Comparison of ENCODE assay signal across 16 mouse cellular contexts in the genomic region with DNA sequence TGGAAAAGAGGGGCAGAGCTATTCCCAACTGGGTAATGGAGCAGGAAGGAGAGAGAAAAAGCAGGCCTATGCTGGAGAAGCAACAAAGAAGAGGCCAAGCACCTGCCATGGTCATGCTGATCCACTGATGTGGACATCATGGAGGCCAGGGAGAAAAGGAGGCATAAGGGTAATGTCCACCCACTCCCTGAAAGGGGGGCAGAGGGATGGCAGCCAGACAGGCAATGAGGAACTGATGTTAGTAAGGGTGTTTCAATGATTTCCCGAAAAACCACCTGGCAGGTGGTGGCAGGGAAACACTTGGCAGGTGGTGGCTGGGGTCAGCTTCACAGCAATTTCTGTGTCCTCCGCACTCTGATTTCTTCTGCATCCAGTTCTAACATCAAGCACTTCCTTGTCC. TPM values are rescaled to one million over a fixed set of nuclear protein-coding genes. Genes with fewer than 3 reads are reported as not detected.
"Had no signal": no experiment of that assay in that cellular context is flagged by ENCODE, and none has a peak within 500 bp of the region (broad histone marks: within the 10 kb centered on the region; RNA-seq: fewer than 3 reads in every experiment).

No protein-coding gene starts in this region.

- H3K9me3 ChIP-seq: neural tube, embryonic 15.5 days; stomach, embryonic 15.5 days had no signal

- H3K9ac ChIP-seq: neural tube, embryonic 15.5 days; stomach, embryonic 15.5 days had no signal

- H3K27me3 ChIP-seq: neural tube, embryonic 15.5 days; stomach, embryonic 15.5 days had no signal

- H3K4me2 ChIP-seq: neural tube, embryonic 15.5 days; stomach, embryonic 15.5 days had no signal

- H3K36me3 ChIP-seq: neural tube, embryonic 15.5 days; stomach, embryonic 15.5 days had no signal

- H3K4me3 ChIP-seq: neural tube, embryonic 15.5 days; stomach, embryonic 15.5 days had no signal

- H3K27ac ChIP-seq: neural tube, embryonic 15.5 days; stomach, embryonic 15.5 days; stomach, postnatal 0 days had no signal

- DNase-seq: retina, postnatal 1 day; right cerebral cortex, adult 18-20 months; right cerebral cortex, postnatal 14 days; right cerebral cortex, postnatal 25 days; right cerebral cortex, postnatal 4 days; spleen, adult 18-20 months; thymus, adult 18-20 months; thymus, adult 2 months; thymus, postnatal 14 days; thymus, postnatal 25 days; thymus, postnatal 36 days; thymus, postnatal 4 days had no signal

RNA-seq across cellular contexts. Expression of gene Cdcp1, which starts 24.9 kb away (rescaled TPM):
- total RNA-seq: neutrophil, adult 5-6 weeks had no signal
